Mouse (Mus musculus) B cell, adult 62 days (primary cell): ENCODE results near the gene Pdia5. TPM values are rescaled to one million over a fixed set of nuclear protein-coding genes. Genes with fewer than 3 reads are reported as not detected.

ENCODE experiments used
- total RNA-seq: library from RNA; stranded (reverse); gene quantifications from 4 replicates; pipeline ENCODE4 v1.2.4, GENCODE M21; 2023

The Pdia5 gene
- not detected in 4 replicates for total RNA-seq

GRCm38 (mm10) chr16:35490231-35491070 lies at the start of gene Pdia5:
TSS of gene Pdia5 (minus strand) at chr16:35490873.

GRCm38 (mm10) chr16:35363150-35364062 lies 127.3 kb downstream of the Pdia5 start, which contains the start of gene Sec22a:
TSS of gene Sec22a (minus strand) at chr16:35363918.

Other genes starting within 250 kb of the Pdia5 start
- 5.8 to 10.0 TPM (median 7.0 TPM) in 4 replicates for gene Sec22a, start 127.0 kb downstream of the Pdia5 start, total RNA-seq
- not detected in 4 replicates for gene Sema5b, start 50.3 kb upstream of the Pdia5 start, total RNA-seq